Mouse (Mus musculus): ENCODE measurements around the gene Prdx5.

The Prdx5 gene

DNA sequence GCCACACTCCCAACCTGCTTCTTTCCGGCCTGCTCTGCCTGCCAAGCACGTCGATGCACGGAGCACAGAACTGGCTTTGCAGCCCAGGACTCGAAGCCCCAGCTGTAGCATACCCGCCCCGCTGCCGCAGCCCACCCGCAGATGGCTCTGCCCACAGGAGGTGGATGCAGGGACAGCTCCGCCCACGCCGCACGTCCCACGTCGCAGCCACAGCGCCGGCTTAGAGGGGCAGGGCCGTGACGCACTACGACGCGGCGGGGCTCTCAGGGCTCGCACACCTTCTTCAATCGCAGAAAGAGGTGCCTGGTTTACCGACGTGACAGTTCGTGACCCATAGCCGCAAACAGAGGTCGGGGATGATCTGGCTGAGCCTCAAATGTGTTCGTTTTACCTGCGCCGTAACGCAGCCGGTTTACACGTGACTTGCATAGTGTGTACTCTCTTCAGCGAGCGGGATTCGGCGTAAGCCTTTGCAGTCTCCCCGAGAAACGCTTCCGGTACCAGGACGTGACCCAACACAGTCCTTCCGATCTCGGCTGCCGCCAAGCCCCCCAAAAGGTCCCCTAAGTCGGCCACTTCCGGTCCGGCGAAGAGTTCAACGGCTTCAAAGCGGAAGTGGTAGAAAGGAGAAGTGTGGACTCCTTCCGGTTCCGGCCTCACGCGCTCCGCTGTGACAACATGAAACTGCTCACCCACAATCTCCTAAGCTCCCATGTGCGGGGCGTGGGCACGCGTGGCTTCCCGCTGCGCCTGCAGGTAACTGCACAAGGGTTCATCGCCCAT, at the start of gene Prdx5, which contains the start of gene Trmt112:
Gene Prdx5 (minus strand): TSS at position 600 of the 783 bp plus-strand sequence.
Gene Trmt112 (plus strand): TSS at position 192 of the 783 bp plus-strand sequence.
- peak; percentile 95 for DNase-seq

DNA sequence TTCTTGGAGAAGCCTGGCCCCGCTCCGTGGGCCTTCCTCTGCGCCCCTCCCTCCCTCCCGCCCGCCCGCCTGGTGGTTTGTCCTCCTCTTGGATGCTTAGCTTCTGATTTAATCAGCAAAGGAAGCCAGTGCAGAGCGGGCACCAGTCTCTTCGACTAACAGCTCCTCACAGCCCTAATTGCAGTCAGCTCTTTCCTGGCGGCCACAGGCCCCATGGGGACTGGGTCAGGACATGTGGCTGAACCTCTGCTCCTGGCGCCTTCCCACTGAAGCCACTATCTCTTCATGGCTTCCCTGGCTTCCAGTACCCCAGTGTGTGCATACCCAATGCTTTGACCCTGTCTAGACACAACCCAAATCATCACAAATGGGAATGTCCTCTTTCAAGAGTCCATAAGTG, 46.6 kb upstream of the Prdx5 start:
- no peak for DNase-seq

DNA sequence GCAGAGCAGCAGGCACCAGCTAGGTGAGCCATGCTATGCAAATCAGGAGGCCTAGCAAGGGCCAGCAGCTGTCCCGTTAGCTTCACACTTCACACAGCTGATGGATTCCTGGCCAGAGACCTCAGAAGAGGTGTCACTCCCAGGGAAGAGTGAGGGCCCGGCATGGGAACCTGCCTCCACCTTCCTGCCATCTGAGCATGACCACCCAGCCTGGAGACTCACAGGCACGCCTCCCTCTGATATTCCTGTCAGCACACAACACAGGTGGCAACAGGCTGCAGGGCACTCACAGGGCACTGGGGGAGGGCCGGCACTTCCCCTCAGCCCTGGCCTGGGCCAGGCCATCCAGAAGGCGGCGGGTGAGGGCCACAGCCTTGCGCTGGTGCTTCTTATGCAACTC, 45.5 kb upstream of the Prdx5 start:
- DNase-seq, result no peak

DNA sequence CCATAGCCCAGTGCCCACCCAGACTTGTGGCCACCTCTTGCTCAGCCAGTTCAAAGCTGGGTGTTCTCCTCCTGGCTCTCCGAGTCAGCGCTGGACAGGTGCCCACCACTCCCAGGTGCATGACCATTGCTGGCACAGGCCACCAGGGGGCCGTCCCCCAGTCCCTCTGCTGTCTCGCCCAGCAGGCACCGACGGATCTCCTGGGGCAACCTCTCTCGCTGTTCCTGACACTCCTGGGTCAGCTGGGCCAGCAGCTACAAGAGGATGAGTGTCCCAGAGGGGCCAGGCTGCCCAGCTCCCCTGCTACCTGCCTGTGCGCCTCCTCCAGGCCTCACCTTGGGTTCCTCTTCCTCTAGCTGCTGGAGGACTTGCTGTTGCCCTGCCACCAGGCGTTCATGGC, 44.1 kb upstream of the Prdx5 start:
- peak; percentile 79 for DNase-seq

DNA sequence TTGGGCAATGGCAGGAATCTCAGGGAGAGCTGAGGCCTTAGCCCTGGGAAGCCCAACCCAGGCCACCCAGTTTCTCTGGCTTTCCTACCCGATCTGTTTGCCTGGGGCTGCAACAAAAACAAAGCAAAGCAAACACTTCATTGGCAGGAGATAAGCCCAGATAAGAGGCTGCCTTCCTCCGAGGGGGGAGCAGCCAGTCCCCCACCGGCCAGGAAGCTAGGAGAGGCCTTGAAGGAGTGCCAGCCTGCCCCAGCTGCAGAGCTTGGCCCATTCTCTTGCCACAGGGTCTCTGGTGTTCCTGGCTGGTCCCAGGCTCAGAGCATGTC, 42.8 kb upstream of the Prdx5 start:
- peak; percentile 87 for DNase-seq

DNA sequence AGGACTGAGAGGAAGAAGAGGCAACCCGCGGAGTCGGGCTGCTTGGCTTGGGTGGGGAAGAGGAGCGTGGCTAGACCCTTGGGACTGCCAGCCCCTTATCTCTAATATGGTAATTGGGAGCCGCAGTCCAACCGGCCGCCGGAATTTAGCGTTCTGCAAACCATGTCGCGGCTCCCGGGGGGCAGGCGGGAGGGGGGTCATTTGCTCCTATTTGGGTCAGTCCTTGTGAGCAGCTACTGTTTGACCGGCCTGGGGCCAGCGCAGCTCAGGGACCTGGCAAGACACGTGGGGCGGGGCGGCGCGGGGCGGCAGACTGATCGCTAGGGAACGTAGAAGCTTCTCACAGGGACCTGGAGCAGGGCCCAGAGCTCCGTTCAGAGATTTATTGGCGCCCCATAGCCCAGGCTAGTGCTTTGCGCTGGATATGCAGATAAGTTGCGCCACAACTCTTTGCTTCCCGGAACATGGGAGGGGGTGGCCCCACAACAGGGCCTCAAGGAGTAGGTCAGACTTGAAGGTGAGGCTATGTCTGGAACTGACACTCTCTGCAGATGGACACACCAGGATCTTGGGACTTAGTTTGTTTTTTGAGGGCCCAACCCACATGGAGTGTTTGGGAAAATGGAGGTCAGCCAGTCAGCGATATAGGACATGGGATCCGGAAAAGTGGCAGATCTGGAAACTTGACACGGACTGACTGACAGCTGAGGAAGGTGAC, 42.2 kb upstream of the Prdx5 start:
- DNase-seq, result peak; percentile 94

DNA sequence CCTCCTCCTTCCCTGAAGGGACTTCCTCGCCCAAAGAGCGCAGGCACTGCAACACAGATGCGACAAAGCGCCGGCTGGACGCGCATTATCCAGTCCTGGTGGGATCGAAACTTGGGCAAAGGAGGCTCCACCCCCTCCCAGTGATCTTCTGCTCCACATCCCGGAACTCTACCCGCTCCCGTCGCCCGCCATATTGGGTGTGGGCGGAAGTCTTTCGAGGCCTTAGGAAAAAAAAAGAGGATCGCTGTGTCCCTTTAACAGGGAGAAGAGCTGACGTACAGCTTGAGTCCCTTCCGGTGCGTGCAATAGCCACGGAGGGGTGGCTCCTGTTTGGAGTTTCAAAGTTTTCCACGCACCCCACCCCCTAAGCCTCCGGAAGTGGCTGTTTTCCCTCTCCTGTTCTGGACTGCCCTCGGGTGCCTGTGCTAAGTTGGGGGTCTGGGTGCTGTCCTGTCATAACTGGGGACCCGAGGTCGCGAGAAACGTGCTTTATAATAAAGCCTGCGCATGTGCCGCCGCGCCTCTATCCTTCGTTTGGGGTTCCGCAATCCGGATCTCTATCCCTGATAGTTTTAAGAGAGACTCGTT, 41.6 kb upstream of the Prdx5 start:
- peak; percentile 98 for DNase-seq

DNA sequence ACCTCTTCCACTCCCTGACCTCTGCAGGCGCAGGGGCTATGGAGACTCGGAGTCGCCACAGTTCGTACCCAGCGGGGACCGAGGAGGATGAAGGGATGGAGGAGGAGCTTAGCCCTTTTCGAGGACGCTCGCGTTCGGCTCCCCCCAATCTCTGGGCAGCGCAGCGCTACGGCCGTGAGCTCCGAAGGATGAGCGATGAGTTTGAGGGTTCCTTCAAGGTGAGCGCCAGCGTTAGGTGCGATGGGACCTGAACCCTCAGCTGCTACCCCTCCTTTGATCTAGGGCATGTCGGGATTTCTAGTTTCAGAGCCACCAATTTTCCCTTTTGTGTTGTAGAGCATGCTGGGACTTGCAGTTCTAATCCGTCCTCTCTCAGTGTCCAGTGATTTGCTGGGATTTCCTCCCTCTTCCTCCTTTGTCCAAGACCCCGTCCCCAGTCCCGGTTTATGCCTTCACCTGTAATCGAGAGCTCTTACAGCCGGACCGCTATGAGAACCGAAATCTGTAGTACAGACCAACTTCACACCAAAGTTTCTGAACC, 40.8 kb upstream of the Prdx5 start:
- peak; percentile 59 for DNase-seq

DNA sequence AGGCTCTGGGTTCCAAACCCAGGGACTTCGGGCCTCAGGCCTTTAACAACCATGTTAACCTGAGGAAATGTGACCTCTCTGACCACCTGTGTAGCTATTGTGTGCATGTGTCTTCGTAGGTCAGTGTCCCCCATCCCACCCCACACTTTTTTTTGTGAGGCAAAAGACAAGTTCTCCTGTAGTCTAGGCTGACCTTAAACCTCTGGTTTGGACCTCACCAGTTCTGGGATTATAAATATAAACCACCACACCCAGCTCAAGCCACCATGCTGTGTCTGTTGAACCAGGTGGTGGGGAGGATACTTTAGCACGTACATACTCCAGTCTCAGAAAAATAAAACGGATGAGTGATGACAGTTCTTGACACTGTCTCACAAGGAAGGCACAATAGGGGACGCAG, 40.0 kb upstream of the Prdx5 start:
- no peak for DNase-seq

DNA sequence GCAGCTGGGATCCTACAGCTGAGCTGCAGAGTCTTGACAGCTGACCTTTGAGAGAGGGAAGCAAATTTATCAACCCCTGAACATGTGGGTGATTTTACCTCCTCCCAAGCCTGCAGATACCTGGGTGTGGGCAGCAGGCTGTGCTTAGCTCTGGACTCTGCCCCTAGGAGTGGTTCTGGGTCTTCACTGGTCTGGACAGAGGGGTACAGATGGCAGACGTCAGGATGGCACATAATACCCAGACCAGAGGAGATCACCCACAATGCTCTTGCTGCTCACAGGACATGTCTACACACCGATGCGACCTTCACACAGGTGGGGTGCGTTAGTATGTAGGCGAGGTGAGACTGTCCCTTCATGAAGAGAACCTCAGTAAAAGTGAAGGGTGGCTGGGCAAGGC, 39.6 kb upstream of the Prdx5 start:
- no peak for DNase-seq

DNA sequence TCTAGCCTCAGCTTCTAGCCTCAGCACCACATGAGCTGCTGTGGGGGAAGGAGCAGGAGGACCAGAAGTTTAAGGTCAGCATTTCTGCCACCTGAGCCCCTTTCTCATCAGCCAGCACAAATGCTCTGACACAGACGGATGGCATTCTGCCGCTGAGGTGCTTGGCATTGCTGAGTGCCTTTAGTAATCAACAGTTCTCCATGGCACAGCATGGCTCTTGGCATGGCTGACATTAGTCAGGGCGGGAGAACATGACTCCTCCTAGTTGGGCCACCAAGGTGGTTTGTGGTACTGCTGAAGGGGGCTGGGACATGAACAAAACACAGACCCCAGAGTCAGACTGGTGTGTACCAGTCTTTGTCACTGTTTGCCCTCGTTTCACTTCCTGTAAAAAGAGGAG, 38.3 kb upstream of the Prdx5 start:
- DNase-seq, result no peak

DNA sequence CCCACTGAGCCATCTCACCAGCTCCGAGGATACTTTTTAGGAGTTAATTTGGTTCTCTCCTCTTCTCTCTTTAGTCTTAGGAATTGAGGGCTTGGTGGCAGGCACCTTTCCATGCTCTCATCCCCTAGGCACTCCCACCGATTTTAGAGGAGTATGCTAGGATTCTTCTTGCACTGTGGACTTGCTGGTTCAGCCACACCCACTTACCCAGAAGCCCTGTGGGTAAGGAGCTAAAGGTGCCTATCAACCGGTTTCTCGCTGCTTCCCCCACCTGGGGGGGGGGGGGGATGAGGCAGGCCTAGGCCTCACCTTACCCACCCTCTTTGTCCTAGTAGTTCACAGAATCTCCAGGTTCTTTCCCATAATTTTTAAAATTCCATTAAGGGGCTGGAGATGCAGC, 37.8 kb upstream of the Prdx5 start:
- no peak for DNase-seq

DNA sequence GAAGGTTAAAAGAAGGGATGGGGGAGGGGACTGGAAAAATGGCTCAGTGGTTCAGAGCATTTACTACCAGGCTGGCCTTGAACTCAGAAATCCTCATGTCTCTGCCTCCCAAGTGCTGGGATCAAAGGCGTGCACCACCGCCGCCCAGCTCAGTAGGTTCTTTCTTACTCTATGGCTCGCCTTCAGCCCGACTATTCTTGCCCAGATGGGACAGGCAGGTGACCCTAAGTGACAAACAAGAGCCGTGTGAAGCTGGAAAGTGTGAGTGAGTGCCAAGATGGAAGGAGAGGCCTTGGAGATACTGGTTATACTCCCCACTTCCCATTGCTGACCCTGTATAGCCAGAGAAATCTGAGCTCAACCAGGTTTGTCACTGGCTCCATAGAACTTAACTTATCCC, 33.8 kb upstream of the Prdx5 start:
- DNase-seq, result no peak

DNA sequence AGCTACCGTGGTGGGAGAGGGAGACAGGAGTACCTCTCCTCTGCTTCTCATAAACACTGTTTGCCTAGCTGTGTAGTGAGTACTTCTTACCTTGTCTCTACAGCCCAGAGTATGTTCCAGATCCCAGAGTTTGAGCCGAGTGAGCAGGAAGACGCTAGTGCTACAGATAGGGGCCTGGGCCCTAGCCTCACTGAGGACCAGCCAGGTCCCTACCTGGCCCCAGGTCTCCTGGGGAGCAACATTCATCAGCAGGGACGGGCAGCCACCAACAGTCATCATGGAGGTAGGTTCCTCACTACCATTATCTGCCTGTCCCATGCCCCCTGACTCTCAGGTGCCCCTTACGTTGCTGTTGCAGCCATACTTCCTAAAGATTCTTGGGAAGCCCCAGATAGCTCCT, 32.9 kb upstream of the Prdx5 start:
- no peak for DNase-seq

DNA sequence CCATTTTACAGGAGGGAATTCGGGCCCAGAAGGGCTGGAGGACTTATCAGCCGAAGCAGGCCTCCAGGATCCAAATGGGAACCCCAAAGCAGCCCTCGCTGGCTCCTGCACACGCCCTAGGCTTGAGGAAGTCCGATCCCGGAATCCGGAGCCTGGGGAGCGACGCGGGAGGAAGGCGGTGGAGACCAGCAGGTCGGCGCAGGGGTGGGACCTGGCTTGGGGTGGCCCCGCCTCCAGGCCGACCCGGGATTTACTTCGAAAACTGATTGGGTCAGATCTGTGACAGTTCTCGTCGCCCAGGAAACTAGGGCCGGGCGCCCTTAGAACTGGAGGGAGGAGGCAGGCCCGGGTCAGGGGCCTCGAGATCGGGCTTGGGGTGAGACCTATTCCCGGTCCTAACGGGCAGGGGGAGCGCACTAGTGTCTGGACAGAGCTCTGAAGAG, 32.4 kb upstream of the Prdx5 start, which contains the start of gene Gpr137:
Gene Gpr137 (minus strand): TSS at position 232 of the 443 bp plus-strand sequence.
- peak; percentile 98 for DNase-seq

DNA sequence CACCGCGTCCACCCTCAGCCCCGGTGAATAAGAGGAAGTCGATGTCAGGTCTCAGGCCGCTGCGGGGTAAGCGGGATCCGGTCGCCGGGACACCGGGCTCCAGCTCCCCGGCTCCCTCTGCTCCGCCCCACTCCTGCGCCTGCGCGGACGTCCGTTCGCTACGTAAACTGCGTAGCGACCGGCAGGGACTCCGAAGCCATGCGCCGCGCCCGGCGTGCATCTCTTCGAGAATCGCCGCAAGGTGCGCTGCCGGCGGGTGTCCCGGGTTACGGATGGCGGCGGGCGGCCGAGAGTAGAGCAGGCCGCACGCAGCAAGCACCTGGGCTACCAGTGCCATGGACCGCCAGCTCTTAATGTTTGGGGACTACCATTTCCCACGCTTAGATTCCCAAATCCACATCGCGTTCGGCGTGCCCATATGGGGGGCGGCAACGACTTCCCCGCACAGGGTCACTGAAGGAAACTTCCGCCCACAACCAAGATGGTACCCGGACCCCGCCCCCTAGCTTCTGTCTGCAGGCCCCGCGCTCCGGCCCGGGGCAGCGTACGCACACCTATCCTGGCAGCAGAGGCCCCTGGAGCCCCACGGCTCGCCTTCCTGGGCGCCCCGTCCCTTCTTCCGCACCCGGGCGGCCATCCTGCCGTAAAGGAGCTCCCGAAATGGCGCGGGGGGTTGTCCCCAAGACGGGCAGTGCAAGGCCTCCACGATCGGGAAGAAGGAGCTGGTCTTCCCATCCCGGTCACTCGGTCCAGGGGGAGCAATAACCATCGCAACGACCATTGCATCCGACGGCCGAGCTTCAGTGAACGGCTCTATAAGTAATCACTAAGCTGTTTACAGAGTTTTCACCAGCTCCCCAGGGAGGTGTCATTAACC, 31.7 kb upstream of the Prdx5 start, which contains the start of gene Bad:
Gene Bad (plus strand): TSS at position 490 of the 877 bp plus-strand sequence.
- peak; percentile 95 for DNase-seq

DNA sequence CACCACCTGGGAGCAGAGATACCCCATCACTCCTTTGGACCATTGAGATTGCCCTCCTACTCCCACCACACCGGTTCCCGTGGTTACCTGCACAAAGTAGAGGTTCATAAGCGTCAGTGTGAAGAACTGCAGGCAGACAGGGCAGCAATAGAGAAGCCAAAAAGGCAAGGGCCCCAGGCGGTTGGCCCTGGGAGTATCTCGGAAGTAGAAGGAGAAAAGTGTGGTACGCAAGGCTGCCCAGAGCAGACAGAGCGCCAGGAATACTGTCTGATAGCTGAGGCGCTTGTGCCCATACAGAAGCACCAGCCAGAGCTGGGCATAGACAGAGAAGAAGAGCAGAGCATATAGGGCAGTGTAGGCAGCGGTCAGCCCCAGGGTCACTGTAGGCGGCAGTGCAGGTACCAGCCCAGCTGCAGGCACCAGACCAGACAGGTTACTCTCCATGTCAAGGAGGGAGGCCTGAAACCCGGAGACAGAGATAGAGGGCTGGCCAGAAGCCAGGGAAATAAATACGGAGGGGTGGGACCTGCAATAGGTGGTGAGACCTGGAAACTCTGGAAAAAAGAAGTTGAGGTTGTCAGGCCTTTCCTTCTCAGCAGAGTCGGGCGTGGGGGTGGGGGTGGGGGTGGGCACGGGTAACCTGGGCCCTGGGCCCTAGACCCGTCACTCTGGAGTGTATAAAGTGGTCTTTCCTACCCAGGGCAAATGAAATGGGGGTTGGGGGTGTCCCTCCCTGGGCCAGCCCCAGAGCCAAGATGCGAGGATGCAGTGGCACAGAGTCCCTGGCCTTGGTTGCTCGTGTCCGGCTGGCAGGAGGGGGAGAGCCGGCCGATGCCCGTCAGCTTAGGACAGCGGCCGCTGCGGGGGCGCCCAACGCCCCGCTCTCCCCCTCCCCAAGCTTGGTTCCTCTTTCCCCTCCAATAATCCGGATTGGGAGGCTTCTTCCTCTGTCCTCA, 30.8 kb upstream of the Prdx5 start:
- DNase-seq, result no peak

DNA sequence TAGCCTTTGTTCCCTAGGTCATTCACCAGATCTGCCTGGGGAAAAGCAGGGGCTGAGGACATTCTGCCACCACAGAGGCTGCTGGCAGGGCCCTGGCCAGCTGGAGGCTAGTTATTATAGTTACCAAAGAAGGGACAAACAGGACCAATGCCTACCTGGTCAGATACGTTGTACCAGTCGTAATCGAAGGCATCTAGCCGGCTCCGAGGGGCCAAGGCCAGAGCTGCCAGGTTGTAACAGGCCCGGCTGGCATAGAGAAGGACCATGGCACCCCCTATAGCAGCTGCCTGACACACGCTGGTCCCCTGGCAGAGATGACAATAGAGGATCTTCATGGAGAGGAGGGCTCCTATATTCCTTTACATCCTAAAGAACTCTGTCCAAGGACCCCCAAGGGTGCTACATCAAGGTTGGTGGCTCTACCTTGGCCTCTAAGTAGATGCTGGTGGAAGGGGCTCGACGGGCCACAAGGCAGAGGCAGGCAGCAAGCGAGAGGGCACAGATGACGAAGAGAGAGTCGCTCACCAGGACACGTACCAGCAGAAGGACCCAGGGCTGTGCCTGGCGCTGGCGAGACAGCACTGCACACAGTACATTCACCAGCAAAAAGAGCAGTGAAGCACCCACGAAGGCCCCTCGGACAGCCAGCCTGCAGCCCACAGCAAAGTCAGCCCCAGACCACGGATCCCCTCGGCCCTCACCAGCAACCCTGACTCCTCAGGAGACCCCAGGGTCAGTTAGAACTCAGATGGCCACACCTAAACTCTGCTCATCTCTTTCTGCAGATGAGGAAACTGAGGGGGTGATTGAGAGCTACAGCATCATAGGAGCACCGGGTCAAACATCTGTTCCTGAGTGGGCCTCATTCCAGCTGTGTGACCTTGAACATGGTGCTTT, 29.4 kb upstream of the Prdx5 start:
- DNase-seq, result no peak

DNA sequence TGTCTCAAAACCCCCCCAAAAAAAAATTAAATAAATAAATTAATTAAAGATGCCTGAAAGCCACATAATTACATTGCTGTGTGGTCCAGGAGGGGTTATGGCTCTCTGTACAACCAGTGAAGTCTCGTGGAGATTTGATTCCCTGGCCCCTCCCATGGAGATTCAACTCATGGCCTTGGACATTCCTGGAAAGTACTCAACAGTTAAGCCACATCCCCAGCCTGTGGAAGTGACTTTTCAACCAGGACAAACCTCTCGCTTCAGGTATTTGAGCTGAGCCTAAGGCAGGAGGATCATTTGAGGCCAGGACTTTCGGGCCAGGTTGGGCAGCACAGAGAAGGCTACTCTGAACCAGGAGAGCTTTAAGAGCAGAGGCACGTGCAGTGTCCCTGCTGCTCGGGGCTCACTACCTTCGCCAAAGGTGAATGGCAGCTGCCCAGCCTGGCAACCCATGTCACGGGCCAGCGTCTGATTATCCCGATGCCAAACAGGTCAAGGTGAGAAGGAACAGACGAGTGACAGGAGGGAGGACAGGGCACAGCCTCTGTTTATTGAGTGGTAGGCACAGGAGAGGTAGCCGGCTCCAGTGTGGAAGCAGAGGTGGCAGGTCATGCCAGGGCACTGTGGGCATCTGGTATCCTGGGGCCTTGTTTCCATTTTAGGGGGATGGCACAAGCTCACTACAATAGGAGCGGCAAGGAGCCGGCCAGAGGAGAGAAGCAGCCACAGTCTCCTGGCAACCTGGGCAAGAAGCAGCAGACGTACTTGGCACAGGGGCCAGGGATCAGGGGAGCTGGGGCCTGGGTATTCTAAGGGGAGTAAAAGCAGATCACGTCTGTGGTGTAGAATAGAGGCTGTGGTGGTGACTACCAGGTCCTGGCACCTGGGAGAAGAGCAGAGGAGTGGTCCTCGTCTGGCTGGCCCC, 27.9 kb upstream of the Prdx5 start:
- DNase-seq, result no peak
